Mouse (Mus musculus) stomach, postnatal 0 days (tissue): ENCODE measurements at regions not wholly inside any gene's neighbourhood (a gene's known extent, or its start where the extent isn't known, plus 50 kb on each side); places are given as distances from the start of the nearest gene placed in this dataset.

Source experiments
- CTCF ChIP-seq: IDR thresholded peaks from 2 replicates; pipeline ENCODE4 v1.5.1; 2016; ENCODE audit warnings: antibody characterized with exemption, low read depth, mild to moderate bottlenecking, moderate library complexity
- EP300 ChIP-seq: optimal IDR thresholded peaks from 2 replicates; pipeline ENCODE3; 2016; ENCODE audit warnings: antibody characterized with exemption

DNA sequence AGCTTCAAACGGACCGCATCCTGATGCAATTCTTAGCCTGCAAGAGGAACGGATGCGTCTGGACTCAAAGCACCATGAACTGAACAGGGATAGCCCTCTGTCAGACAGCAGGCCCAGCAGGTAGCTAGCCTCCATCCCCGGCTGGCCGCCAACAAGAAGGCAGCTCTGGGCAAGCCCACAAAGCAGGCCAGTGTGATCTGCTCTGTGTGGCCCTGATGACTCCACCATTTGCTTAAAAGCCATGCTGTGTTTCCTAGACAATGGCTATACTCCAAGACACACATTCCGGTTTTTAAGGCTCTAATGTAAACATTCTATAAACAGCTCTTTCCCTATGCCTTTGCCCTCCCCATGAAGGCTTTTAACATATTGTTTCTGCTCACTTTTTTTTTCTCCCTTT is 313.8 kb upstream of the Clint1 start:
- TF ChIP-seq CTCF (no peak), EP300 (no peak)
